Mouse (Mus musculus): ENCODE measurements around the gene Galnt7. TPM values are rescaled to one million over a fixed set of nuclear protein-coding genes. Genes with fewer than 3 reads are reported as not detected.

Galnt7 gene
- 10 to 100 TPM; 11.0 to 13.3 TPM for total RNA-seq (2021)
- long read RNA-seq, full-length matches to known transcripts, result 3 of 7 reads
- long read RNA-seq, partial matches to known transcripts, result 2 of 7 reads
- long read RNA-seq, other reads (novel, unspliced or antisense), result 2 of 7 reads

GRCm38 (mm10) chr8:57652456-57653055 lies at the start of gene Galnt7:
Galnt7 (minus strand) TSS chr8:57653032.
- DNase-seq (ENCODE audit: low spot score in 2 of 2), result peak; percentile 18 to 53

DNA sequence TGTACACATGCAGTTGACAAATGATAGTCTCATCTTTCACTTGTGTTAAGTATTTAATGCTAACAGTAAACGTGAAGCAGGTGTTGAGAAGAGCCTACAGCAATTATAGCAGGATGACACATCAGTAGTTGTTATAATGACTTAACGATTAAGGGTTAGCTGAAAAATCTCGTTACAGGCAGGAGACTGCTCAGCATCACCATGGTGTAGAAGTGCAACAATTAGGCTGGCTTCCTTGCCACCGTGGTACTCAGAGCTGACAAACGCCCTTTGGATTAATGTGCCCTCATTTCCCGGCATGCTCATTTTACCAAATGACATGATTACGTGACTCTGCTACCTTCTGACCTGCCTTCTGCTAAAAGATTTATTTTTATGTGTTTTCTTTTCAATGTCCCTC lies 35.8 kb upstream of the Galnt7 start:
- DNase-seq (ENCODE audit: low spot score in 2 of 2), result no peak

GRCm38 (mm10) chr8:57685803-57686202 lies 33.0 kb upstream of the Galnt7 start:
- DNase-seq (ENCODE audit: low spot score in 2 of 2), result no peak

GRCm38 (mm10) chr8:57680044-57680443 lies 27.2 kb upstream of the Galnt7 start:
- peak; percentile 6 to 55 for DNase-seq (ENCODE audit: low spot score in 2 of 2)

- no peak for DNase-seq (ENCODE audit: low spot score in 2 of 2)
Measured at GRCm38 (mm10) chr8:57664121-57664520, 11.3 kb upstream of the Galnt7 start.

DNA sequence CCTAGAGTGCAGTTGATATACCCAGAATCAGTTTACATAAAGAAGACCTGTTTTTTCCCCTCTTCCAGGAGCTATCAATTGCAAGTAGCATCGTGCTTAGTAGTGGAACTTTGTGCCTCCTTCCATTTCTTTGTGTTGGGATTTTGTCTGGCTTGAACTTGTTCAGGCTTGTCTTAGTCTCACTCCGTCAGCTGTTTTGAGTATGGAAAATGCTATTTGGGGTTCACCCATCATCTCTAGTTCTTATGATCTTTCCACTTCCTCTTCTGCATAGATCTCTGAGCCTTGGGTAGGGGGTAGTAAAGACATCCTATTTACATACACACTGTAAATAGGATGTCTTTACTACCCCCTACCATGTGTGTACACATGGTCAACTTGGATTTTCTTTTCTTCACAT lies 7.2 kb upstream of the Galnt7 start:
- DNase-seq (ENCODE audit: low spot score in 2 of 2), result no peak

DNA sequence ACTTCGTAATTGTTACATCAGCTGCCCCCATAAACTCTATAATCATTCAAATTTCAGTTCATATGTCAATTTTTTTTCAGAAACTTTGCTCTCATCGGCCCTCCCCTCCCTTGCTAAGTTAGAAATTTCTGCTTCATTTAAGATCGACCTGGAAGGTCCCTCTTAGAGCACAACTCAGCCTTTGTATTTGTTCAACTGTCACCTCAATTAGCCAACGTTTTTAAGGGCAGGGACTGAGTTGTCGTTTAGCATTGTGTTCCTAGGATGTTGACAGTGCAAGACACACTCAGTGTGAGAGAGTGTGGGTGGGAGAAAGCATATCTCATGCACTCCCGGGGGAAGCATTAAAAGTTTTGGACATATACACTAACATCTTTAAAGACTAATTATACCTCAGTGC lies 3.6 kb upstream of the Galnt7 start:
- no peak for DNase-seq (ENCODE audit: low spot score in 2 of 2)

GRCm38 (mm10) chr8:57654146-57654545 lies 1.3 kb upstream of the Galnt7 start:
- DNase-seq (ENCODE audit: low spot score in 2 of 2), result no peak

GRCm38 (mm10) chr8:57653768-57654125 lies 915 bp upstream of the Galnt7 start:
- DNase-seq (ENCODE audit: low spot score in 2 of 2), result peak in 1 of 2 experiments; percentile 32

DNA sequence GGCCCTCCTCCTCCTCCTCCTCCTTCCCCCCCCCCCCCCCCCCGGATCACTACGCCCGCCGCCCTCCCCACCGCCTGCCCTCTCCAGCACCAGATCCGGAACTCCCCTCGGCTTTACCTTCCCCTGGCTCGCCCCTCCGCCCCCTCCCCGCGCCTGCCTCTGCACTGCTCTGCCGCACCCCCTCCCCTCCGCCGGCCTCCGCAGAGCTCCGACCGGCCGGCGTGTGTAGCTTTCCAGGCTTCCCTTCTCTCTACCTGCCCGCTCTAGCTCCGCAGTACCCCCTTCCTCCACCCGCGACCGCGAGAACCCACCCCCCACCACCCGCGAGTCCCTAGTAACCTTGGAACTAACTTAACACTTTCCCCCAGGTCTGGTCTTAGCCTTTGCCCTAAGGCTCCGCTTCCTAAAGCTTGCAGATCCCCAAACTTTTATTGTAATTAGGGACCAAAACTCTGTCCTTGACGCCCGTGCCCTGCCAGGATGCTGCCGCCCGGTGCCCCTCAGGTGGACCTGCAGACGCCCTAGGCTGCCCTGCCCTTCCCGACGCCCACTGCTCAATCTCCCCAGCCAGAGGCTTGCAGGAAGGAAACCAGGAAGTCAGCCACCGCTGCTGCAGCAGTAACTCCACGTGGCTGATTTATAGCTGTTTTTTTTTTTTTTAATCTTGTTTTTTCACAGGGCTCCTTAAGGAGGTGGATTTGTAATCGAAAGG lies 380 bp upstream of the Galnt7 start:
- DNase-seq (ENCODE audit: low spot score in 2 of 2), result no peak

DNA sequence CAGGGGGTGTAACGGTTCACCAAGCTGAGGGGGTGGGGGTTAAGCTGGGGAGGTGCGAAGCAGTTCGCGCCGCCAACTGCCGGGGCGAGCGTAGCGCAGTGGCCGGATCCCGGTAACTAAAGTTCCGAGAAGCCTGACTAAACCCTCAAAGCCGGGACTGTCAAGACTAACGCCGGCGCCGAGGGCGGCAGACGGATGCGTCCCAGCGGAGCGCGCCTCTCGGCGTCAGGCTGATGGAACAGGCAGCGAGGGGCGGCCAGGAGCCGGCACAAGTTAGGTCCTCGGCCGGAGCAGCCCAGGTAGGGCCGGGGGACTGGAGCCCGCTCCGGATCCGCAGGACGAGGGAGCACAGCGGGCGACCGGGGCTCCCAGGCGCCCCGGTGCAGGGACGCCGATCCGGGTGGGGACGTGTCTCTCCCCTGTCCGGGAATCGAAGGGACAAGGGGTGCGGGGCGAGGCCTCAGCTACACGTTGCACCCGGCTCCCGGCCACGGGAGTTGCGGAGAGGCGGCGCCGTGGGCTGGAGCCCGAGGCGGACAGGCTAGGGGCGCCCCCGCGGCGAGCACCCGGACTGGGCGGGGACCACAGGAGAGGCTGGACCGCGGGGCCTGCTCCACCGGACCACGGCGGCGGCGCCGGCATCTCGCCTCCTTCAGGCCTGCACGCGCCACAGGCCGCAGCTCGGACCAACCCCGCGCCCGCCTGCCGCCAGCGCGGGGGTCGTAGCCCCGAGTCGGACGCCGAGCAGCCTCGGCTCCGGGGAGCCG lies 960 bp downstream of the Galnt7 start:
- peak; percentile 25 to 60 for DNase-seq (ENCODE audit: low spot score in 2 of 2)

DNA sequence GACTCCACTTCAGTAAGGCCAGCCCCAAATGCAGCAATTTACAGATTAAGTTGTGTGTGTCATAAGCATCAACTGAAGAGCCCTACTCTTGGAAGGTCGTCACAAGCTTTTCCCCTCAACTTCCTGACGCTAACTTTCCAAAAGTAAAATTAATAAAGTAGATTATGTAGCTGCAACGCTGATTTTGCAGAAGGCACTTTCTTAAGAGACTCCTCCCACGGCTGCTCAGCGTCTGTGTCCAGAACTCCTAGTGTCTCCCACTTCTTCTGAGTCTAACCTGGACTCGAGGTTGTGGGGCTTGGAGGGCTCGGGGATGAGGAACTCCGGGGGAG lies 1.5 kb downstream of the Galnt7 start:
- DNase-seq (ENCODE audit: low spot score in 2 of 2), result no peak

DNA sequence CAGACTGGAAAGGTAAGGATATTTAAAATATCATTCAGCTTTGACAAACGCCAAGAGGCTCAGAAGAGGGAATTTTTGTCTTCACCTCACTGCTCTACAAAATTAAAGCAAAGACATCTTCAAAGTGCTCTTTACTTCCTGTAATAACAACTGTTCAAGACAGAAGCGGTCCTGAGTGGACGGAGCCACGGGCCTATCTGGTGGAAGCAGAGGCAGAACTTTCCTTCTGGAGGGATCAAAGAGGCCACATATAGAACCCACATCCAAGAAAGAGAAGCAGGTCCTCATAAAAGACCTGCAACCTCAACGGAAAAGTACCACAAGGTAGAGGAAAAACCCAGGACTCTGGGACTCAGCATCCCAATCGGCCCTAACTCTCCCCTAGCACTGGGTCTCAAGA lies 2.6 kb downstream of the Galnt7 start:
- no peak for DNase-seq (ENCODE audit: low spot score in 2 of 2)

- DNase-seq (ENCODE audit: low spot score in 2 of 2), result no peak
Measured at GRCm38 (mm10) chr8:57647566-57647965, 5.3 kb downstream of the Galnt7 start.

DNA sequence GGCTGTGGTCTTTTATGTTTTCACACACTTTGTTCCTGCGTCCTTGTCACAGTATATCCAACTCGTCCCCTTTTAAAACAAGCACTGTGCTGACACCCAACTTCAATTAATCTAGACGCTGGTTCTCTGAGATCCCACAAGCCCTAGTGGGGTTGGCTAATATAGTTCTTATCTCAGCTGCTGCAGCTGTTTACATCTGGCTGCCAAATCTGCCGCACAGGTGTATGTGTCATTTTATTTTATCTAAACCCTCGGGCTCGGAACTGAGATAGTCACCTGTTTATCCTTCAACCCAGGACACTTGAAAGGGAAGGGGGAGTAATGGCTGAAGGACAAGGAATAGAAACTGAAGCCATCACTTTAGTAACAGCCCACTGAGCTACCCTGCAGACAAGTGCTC lies 8.6 kb downstream of the Galnt7 start:
- DNase-seq (ENCODE audit: low spot score in 2 of 2), result no peak

GRCm38 (mm10) chr8:57642722-57643121 lies 10.1 kb downstream of the Galnt7 start:
- DNase-seq (ENCODE audit: low spot score in 2 of 2), result no peak

DNA sequence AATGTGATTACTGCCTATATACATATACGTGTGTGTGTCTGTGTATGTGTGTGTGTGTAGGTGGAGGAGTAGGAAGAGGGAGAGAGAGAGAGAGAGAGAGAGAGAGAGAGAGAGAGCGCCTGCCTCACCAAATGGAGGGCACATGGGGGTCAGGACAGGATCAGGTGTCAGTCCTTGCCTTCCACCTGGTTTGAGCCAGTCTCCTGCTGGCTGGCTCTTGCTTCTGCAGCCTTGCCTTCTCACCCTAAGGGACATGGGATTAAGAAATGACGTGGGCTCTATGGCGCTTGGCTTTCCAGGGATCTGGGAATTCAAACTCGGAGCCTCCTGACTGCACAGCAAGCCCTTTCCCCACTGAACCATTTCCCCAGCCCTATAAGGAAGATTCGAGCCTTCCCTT lies 13.9 kb downstream of the Galnt7 start:
- no peak for DNase-seq (ENCODE audit: low spot score in 2 of 2)

DNA sequence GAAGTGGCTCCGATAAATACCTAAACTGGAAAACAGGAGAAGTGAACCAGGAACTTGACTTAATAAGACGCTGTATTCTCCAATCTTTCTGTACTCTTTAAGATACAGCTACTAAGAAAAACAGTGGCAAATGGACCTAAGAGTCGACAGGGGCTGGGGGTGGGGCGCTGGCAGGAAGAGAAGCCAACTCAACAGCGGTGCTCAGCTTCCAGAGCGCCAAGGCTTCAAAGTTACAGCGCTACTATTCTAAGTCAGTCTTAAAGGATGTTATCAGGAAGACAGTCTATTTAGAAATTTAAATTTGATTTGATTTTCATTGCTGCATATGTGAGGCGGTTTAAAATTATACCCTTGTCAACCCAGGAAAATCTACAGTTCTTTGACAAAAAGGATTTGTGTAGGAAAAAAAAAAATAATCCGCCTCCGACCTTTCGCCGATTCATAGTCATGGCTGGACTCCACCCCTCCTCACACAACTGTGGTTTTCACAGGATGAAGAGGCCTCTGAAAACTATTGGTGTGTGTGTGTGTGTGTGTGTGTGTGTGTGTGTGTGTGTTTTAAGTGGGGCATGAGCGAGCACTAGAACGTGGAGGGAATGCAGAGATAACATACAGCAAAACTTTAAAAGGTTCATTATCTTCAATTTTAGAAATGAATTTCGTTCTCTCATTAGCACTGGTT lies 15.1 kb downstream of the Galnt7 start:
- DNase-seq (ENCODE audit: low spot score in 2 of 2), result no peak

DNA sequence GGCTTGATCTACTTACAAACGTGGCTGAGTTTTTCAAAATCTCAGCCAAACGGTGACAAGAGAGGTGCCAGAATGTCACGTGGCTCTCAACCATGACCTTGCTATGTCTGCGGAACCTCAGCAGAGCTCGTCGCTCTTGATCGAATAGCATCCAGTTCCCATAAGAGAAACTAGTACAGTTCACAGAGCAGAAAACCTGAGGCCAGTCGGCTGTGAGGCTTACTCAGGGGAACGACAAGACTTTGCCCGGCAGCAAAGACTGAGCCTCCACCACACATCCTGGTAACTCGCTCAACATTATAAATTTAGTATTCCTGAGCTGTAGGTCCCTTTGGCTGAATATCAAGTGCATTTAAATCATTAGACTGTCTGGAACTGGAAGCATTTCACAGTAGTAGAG lies 16.1 kb downstream of the Galnt7 start:
- DNase-seq (ENCODE audit: low spot score in 2 of 2), result no peak

DNA sequence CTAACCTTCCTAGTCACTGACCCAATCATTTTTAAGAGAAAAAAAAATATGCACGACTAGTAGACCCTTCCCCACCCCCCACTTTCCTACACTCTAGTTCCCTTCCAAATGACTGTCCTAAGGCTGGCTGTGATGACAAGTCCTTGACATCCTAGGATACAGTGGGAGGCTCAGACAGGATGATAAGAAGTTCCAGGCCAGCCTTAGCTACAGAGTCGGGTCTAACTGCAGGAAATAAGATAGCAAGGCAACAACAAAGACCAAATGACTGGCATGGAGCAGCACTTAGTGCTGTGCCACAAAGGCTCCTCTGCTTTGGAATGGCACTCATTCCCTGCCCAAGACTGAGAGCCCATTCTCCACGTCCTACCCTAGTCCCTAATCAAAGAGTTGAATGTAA lies 16.6 kb downstream of the Galnt7 start:
- no peak for DNase-seq (ENCODE audit: low spot score in 2 of 2)

DNA sequence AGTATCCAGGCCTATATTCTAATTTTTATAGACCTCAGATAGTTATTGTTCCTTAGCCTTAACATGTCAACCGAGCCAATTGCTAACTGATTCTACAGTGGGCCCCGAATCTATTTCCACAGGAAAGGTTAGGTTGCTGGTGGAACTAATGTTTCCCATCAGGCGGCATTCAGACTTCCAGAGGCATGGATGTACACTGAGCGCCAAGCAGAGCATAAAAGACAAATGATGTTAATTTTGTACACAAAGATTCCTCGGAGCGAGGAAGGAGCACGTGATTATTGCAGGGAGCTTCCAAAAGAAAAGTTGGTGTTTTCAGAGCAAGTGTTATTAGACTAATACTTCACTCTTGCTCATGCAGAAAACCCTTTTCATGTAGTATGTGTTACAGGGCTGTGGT lies 21.1 kb downstream of the Galnt7 start:
- no peak for DNase-seq (ENCODE audit: low spot score in 2 of 2)

DNA sequence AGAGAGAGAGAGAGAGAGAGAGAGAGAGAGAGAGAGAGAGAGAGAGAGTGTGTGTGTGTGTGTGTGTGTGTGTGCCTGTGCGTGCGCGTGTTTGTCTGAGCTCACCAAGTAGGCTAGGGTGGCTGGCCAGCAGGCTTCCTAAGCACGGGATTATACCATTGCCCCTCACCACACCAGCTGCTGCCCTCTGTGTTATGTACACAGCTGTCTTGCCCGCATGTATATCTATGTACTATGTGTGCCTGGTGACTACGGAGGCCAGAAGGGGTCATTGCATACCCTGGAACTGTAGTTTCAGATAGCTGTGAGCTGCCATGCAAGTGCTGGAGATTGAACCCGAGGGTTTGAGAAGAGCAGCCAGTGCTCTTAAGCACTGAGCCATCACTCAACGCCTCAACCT lies 22.7 kb downstream of the Galnt7 start:
- DNase-seq (ENCODE audit: low spot score in 2 of 2), result no peak

All from layer of hippocampus, adult 18-20 months (tissue).